Mouse (Mus musculus) hindbrain, embryonic 11.5 days (tissue): ENCODE measurements around the gene Klf1. TPM values are rescaled to one million over a fixed set of nuclear protein-coding genes. Genes with fewer than 3 reads are reported as not detected.

Source experiments
- ATAC-seq: fragments of 200-750 bp; cut with Nextera tagmentation; 2 replicates; pipeline ENCODE4 v1.8.0; 2017; ENCODE audit warnings: mild to moderate bottlenecking, moderate TSS enrichment, moderate library complexity; ENCODE audit not compliant: low FRiP score
- DNase-seq: peaks from one replicate; pipeline ENCODE4 v3.0.0-alpha.2; 2015; ENCODE audit warnings: low spot score
- H3K27ac ChIP-seq: fragments of 300-500 bp; sonication (generic); 2 replicates; pipeline ENCODE4 v1.5.1; 2014; ENCODE audit warnings: mild to moderate bottlenecking, low read depth, low read length
- H3K27me3 ChIP-seq: fragments of 300-500 bp; sonication (generic); 2 replicates; pipeline ENCODE4 v1.6.1; 2014; ENCODE audit warnings: mild to moderate bottlenecking, low read length, moderate library complexity, mixed read lengths; ENCODE audit not compliant: control insufficient read depth, insufficient read depth
- H3K36me3 ChIP-seq: fragments of 300-500 bp; sonication (generic); 2 replicates; pipeline ENCODE4 v1.6.1; 2014; ENCODE audit warnings: mild to moderate bottlenecking, low read length, moderate library complexity, mixed read lengths; ENCODE audit not compliant: control insufficient read depth, insufficient read depth
- H3K4me1 ChIP-seq: fragments of 300-500 bp; sonication (generic); replicated peaks from 2 replicates; pipeline ENCODE4 v1.6.1; 2014; ENCODE audit warnings: low read length, mixed read lengths; ENCODE audit not compliant: control insufficient read depth, insufficient read depth
- H3K4me2 ChIP-seq: fragments of 300-500 bp; sonication (generic); replicated peaks from 2 replicates; pipeline ENCODE4 v1.6.1; 2014; ENCODE audit warnings: mild to moderate bottlenecking, low read depth, low read length
- H3K4me3 ChIP-seq: fragments of 300-500 bp; sonication (generic); 2 replicates; pipeline ENCODE4 v1.5.1; 2014; ENCODE audit warnings: low read depth, low read length
- H3K9ac ChIP-seq: fragments of 300-500 bp; sonication (generic); 2 replicates; pipeline ENCODE4 v1.6.1; 2014; ENCODE audit warnings: low read depth, low read length
- H3K9me3 ChIP-seq: fragments of 300-500 bp; sonication (generic); 2 replicates; pipeline ENCODE4 v1.6.1; 2016; ENCODE audit warnings: low read length; ENCODE audit not compliant: control insufficient read depth
- WGBS: fragments of 180-500 bp; shearing (Covaris S2); extraction: QIAGEN DNeasy Blood & Tissue Kit; methylation state at CpG from one replicate; pipeline ENCODE4 v1.1.7; 2014; 5-methylcytosine and 5-hydroxymethylcytosine counted together
- polyA plus RNA-seq: library from polyadenylated mRNA; unstranded; fragments of >200 nt; fragmentation: Nextera tagmentation; extraction: Ambion mirVana; gene quantifications from 2 replicates; pipeline ENCODE4 v1.2.1, GENCODE M21; 2014

Gene Klf1
- polyA plus RNA-seq, 1 experiment from 2014 or later = 12.0 TPM

DNA sequence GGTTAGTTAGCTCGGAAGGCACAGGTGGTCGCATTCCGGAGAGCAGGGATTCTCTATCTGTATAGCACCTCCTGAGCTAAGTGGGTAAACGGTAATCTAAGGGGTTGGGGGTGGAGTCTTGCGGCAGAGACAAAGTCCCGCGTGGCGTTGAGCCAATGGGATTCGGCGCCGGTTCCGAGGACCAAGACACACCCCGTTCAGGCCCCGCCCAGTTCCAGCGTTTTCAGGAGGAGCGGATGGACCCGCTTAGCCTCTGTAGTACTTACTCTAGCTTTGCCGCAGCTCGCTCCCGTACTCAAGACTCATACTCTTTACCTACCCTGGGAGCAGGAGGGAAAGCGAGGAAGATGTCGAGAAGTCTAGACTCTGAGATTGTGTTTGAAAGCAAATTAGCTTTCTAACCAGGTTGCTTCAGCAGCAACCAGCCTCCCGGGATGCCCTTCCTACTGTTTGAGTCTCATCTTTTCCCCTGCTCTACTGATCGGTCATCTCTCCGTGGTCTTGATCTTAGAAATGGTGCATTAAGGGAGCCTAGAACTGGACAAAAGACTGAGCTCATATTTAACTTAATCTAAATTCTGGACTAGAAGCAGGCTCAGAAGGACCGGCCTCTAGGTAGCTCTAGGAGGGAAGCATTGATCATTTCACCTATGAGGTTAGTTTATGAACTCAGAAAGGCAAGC is 42.9 kb downstream of the Klf1 start:
- Histone ChIP-seq H3K9me3 (no peaks in the 10 kb centered on the region), H3K36me3 (no peaks in the 10 kb centered on the region), H3K4me3 (no peak overlapping the region), H3K9ac (no peak overlapping the region), H3K4me1 (peaks cover 5% of the 10 kb centered on the region; the same call in 1 of the 2 replicates), H3K27me3 (peaks cover 35% of the 10 kb centered on the region), H3K27ac (no peak overlapping the region), H3K4me2 (peak overlapping the region; percentile 3; the same call in 1 of the 2 replicates)
- DNase-seq = peak; percentile 78
- peak; percentile 62 for ATAC-seq
- WGBS = 2% methylated on average over 26 of the region's 26 CpGs

- 2% methylated on average over 11 of the region's 11 CpGs for WGBS
- peak; percentile 58 for ATAC-seq
- Histone ChIP-seq H3K27ac (no peak overlapping the region), H3K9ac (no peak overlapping the region), H3K4me1 (peaks cover 5% of the 10 kb centered on the region; the same call in 1 of the 2 replicates), H3K4me2 (peak overlapping the region; percentile 91), H3K36me3 (no peaks in the 10 kb centered on the region), H3K4me3 (peak overlapping the region; percentile 59), H3K27me3 (peaks cover 39% of the 10 kb centered on the region), H3K9me3 (no peaks in the 10 kb centered on the region)
- DNase-seq = peak; percentile 46
Observed at GRCm38 (mm10) chr8:84945235-84945632, 43.5 kb downstream of the Klf1 start.

GRCm38 (mm10) chr8:84945633-84946527 is 44.2 kb downstream of the Klf1 start:
- Histone ChIP-seq H3K4me1 (peaks cover 5% of the 10 kb centered on the region; the same call in 1 of the 2 replicates), H3K4me3 (peak overlapping the region; percentile 59), H3K9ac (peak overlapping the region; percentile 59), H3K27ac (0 out of 2 replicates have a peak overlapping the region, but pooled peaks have one; percentile 42), H3K36me3 (no peaks in the 10 kb centered on the region), H3K27me3 (peaks cover 45% of the 10 kb centered on the region), H3K9me3 (no peaks in the 10 kb centered on the region), H3K4me2 (peak overlapping the region; percentile 91)
- ATAC-seq (peak; percentile 71), DNase-seq (peak; percentile 81)
- 1% methylated on average over 36 of the region's 67 CpGs for WGBS

DNA sequence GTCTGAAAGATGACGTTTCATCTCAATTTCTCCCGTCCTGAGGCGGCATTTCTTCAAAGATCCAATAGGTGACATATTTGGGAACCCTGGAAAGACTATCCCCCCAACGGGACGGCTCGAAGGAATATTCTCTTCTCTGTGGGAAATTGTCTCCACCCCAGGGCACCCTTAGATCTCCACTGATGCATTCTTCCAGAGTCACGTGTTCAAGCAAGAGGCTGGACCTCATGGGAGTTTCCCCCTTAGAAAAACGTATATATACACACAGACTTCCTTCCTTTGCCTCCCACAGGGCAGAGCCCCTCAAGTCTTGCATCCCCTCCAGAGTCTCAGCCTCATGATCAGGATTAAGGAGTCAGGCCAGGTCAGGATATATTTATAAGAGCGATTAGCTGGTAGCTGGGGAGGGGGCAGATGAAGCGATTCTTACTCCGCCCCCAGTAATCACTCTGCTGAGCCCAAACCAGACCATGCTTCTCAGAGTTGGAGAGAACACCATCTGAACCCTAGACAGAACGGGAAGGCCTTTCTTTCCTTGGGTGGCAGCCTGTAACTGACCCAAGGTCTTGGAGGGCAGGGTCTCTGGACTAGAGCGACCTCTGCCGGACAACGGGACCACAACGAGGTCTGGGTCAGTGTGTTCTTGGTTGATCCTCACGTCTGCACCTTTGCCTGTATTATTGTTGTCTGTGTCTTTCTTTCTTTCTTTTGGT is 45.0 kb downstream of the Klf1 start, which contains the start of gene Rtbdn:
TSS of gene Rtbdn (plus strand) at position 464 of the 713 bp plus-strand sequence.
- peaks cover 47% of the 10 kb centered on the region for H3K27me3 ChIP-seq
- peak; percentile 68 for DNase-seq
- H3K4me2 ChIP-seq = peak within 1 kb of the TSS; percentile 91
- WGBS = 6% methylated on average over 17 of the region's 17 CpGs
- H3K4me3 ChIP-seq = peak within 1 kb of the TSS; percentile 59
- 0 out of 2 replicates have a peak within 1 kb of the TSS, but pooled peaks have one; percentile 42 for H3K27ac ChIP-seq
- no peak for ATAC-seq
- H3K36me3 ChIP-seq = no peaks in the 10 kb centered on the region
- no peaks in the 10 kb centered on the region for H3K9me3 ChIP-seq
- peak within 1 kb of the TSS; percentile 59 for H3K9ac ChIP-seq
- H3K4me1 ChIP-seq = peaks cover 5% of the 10 kb centered on the region; the same call in 1 of the 2 replicates

DNA sequence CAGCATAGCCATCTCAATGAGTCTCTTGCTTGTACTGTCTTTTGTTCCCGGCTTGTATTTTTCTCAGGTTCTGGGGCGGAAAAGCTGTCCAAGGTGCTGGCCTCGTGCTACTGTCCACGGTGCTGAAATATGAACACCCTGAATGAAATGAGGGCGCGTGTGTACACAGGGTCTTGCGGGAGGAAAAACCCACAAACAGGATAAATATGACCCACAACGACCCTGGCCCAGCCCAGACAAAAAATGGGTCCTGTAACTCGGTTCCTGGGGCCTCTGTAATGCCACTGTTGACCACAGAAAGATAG is 45.5 kb downstream of the Klf1 start:
- no peak overlapping the region for H3K9ac ChIP-seq
- H3K9me3 ChIP-seq = no peaks in the 10 kb centered on the region
- ATAC-seq (no peak), DNase-seq (peak; percentile 71)
- H3K36me3 ChIP-seq = no peaks in the 10 kb centered on the region
- no peak overlapping the region for H3K4me2 ChIP-seq
- peaks cover 5% of the 10 kb centered on the region; the same call in 1 of the 2 replicates for H3K4me1 ChIP-seq
- H3K27me3 ChIP-seq = peaks cover 47% of the 10 kb centered on the region
- no peak overlapping the region for H3K27ac ChIP-seq
- no peak overlapping the region for H3K4me3 ChIP-seq
- WGBS = 14% methylated on average over 9 of the region's 9 CpGs

- no peaks in the 10 kb centered on the region for H3K36me3 ChIP-seq
- no peaks in the 10 kb centered on the region for H3K9me3 ChIP-seq
- no peak overlapping the region for H3K27ac ChIP-seq
- ATAC-seq (no peak), DNase-seq (no peak)
- 24% methylated on average over 12 of the region's 12 CpGs for WGBS
- H3K27me3 ChIP-seq = peaks cover 49% of the 10 kb centered on the region
- H3K4me3 ChIP-seq = no peak overlapping the region
- H3K4me2 ChIP-seq = no peak overlapping the region
- H3K4me1 ChIP-seq = peaks cover 5% of the 10 kb centered on the region; the same call in 1 of the 2 replicates
- H3K9ac ChIP-seq = no peak overlapping the region
Observed at GRCm38 (mm10) chr8:84949753-84950152, 48.0 kb downstream of the Klf1 start.

- Histone ChIP-seq H3K4me2 (no peak overlapping the region), H3K4me3 (no peak overlapping the region), H3K9ac (no peak overlapping the region), H3K4me1 (no peaks in the 10 kb centered on the region), H3K36me3 (no peaks in the 10 kb centered on the region), H3K27me3 (peaks cover 24% of the 10 kb centered on the region), H3K27ac (no peak overlapping the region), H3K9me3 (no peaks in the 10 kb centered on the region)
- DNase-seq = no peak
- ATAC-seq = no peak
- 9% methylated on average over 18 of the region's 18 CpGs for WGBS
Observed at GRCm38 (mm10) chr8:84952612-84953255, 51.0 kb downstream of the Klf1 start.
